Mouse (Mus musculus) olfactory bulb, adult 2 months (tissue): Measurements from ENCODE around the gene Efcab6.

ENCODE experiments used
- CTCF ChIP-seq: fragments of 200-500 bp; IDR thresholded peaks from 2 replicates; pipeline ENCODE4 v1.5.1; 2012; ENCODE audit warnings: low read depth, mild to moderate bottlenecking, low read length, moderate library complexity; ENCODE audit not compliant: insufficient read depth
- POLR2A ChIP-seq: fragments of 200-500 bp; IDR thresholded peaks from 2 replicates; pipeline ENCODE4 v1.6.1; 2012; ENCODE audit warnings: mild to moderate bottlenecking, low read depth, low read length, moderate library complexity; ENCODE audit not compliant: insufficient read depth

GRCm38 (mm10) chr15:83857129-83857528 is 208.1 kb downstream of the Efcab6 start:
- TF ChIP-seq POLR2A (no peak), CTCF (peak; percentile 77)
